In genomic region chr1:118981943-118982804, GRCm38 (mm10) we compare ENCODE assay signal across 7 mouse cellular contexts.
A peak's percentile ranks its signal among the peaks of the same experiment; 100 is the strongest.
DNase-seq lines count a peak whose midpoint lies in the region; ATAC-seq and TF ChIP-seq lines count a peak whose summit lies in the region.

No protein-coding gene starts in this region.

- H3K4me1 ChIP-seq in embryonic facial prominence, embryonic 11.5 days (ENCODE audit: control insufficient read depth, insufficient read depth, low read length) = peaks cover 15% of the 10 kb centered on the region
- 0 out of 2 replicates have a peak, but pooled peaks cover 9% of the 10 kb centered on the region for H3K4me1 ChIP-seq in intestine, postnatal 0 days (replicated peaks; ENCODE audit: control insufficient read depth, insufficient read depth, low read length)
- no peaks in the 10 kb centered on the region for H3K4me1 ChIP-seq in liver, embryonic 16.5 days (ENCODE audit: control insufficient read depth, low read depth, low read length)
- H3K4me1 ChIP-seq in neural tube, embryonic 14.5 days (ENCODE audit: control insufficient read depth, insufficient read depth, low read length) = peaks cover 33% of the 10 kb centered on the region

- H3K4me2 ChIP-seq in embryonic facial prominence, embryonic 11.5 days (ENCODE audit: low read depth, low read length) = peak overlapping the region; percentile 19; the same call in 1 of the 2 replicates
- H3K4me2 ChIP-seq in intestine, postnatal 0 days (replicated peaks; ENCODE audit: low read depth) = peak overlapping the region; percentile 44
- no peak overlapping the region for H3K4me2 ChIP-seq in liver, embryonic 16.5 days (ENCODE audit: low read depth, low read length)
- no peak overlapping the region for H3K4me2 ChIP-seq in neural tube, embryonic 14.5 days (ENCODE audit: low read depth, low read length)

- no peaks in the 10 kb centered on the region for H3K27me3 ChIP-seq in embryonic facial prominence, embryonic 11.5 days (ENCODE audit: control insufficient read depth, insufficient read depth, low read length)
- no peaks in the 10 kb centered on the region for H3K27me3 ChIP-seq in intestine, postnatal 0 days (replicated peaks; ENCODE audit: control insufficient read depth, insufficient read depth, low read length)
- no peaks in the 10 kb centered on the region for H3K27me3 ChIP-seq in liver, embryonic 16.5 days (ENCODE audit: control insufficient read depth, insufficient read depth, low read depth, low read length)
- no peaks in the 10 kb centered on the region for H3K27me3 ChIP-seq in neural tube, embryonic 14.5 days (ENCODE audit: control insufficient read depth, insufficient read depth, low read length)

- peak overlapping the region; percentile 66 for H3K27ac ChIP-seq in embryonic facial prominence, embryonic 11.5 days (replicated peaks; ENCODE audit: low read depth, low read length)
- H3K27ac ChIP-seq in intestine, postnatal 0 days (ENCODE audit: low read depth, low read length) = peak overlapping the region; percentile 60
- H3K27ac ChIP-seq in liver, embryonic 16.5 days (ENCODE audit: low read length) = no peak overlapping the region
- peak overlapping the region; percentile 52 for H3K27ac ChIP-seq in neural tube, embryonic 14.5 days (ENCODE audit: low read depth, low read length)

- 12% methylated on average over 16 of the region's 16 CpGs for WGBS in embryonic facial prominence, embryonic 11.5 days
- WGBS in intestine, postnatal 0 days = 39% methylated on average over 16 of the region's 16 CpGs
- WGBS in liver, embryonic 16.5 days (ENCODE audit: insufficient replicate concordance) = 40% methylated on average over 16 of the region's 16 CpGs
- 16% methylated on average over 16 of the region's 16 CpGs for WGBS in neural tube, embryonic 14.5 days

- TF ChIP-seq CTCF in intestine, postnatal 0 days (IDR thresholded peaks at IDR 0.05; ENCODE audit: low read depth) = no peak

- no peaks in the 10 kb centered on the region for H3K9me3 ChIP-seq in embryonic facial prominence, embryonic 11.5 days (replicated peaks; ENCODE audit: control insufficient read depth, low read length)
- H3K9me3 ChIP-seq in intestine, postnatal 0 days (ENCODE audit: control insufficient read depth) = no peaks in the 10 kb centered on the region
- no peaks in the 10 kb centered on the region for H3K9me3 ChIP-seq in liver, embryonic 16.5 days (replicated peaks; ENCODE audit: control insufficient read depth, low read length)
- H3K9me3 ChIP-seq in neural tube, embryonic 14.5 days (ENCODE audit: control insufficient read depth, low read length) = no peaks in the 10 kb centered on the region

- no peak overlapping the region for H3K4me3 ChIP-seq in embryonic facial prominence, embryonic 11.5 days (ENCODE audit: low read depth, low read length)
- H3K4me3 ChIP-seq in intestine, postnatal 0 days (ENCODE audit: low read depth, low read length) = peak overlapping the region; percentile 17
- H3K4me3 ChIP-seq in liver, embryonic 16.5 days (ENCODE audit: low read depth, low read length) = no peak overlapping the region
- H3K4me3 ChIP-seq in neural tube, embryonic 14.5 days (ENCODE audit: low read depth, low read length) = no peak overlapping the region

- no peak overlapping the region for H3K9ac ChIP-seq in embryonic facial prominence, embryonic 11.5 days (replicated peaks; ENCODE audit: low read length)
- no peak overlapping the region for H3K9ac ChIP-seq in intestine, postnatal 0 days (ENCODE audit: low read depth, low read length)
- no peak overlapping the region for H3K9ac ChIP-seq in liver, embryonic 16.5 days (ENCODE audit: low read depth, low read length)
- no peak overlapping the region for H3K9ac ChIP-seq in neural tube, embryonic 14.5 days (replicated peaks; ENCODE audit: low read depth, low read length)

- peak; percentile 85 for ATAC-seq in embryonic facial prominence, embryonic 11.5 days (replicated peaks; ENCODE audit: insufficient number of reproducible peaks, low FRiP score, low TSS enrichment, low read depth)
- peak; percentile 58; the same call in 1 of the 2 replicates for ATAC-seq in intestine, postnatal 0 days
- peak; percentile 48 for ATAC-seq in liver, embryonic 16.5 days (ENCODE audit: low read depth)
- peak; percentile 83 for ATAC-seq in neural tube, embryonic 14.5 days (ENCODE audit: low read depth)

- no peaks in the 10 kb centered on the region for H3K36me3 ChIP-seq in embryonic facial prominence, embryonic 11.5 days (replicated peaks; ENCODE audit: control insufficient read depth, insufficient read depth, low read depth, low read length)
- no peaks in the 10 kb centered on the region for H3K36me3 ChIP-seq in intestine, postnatal 0 days (ENCODE audit: control insufficient read depth, insufficient read depth)
- no peaks in the 10 kb centered on the region for H3K36me3 ChIP-seq in liver, embryonic 16.5 days (ENCODE audit: control insufficient read depth, insufficient read depth)
- no peaks in the 10 kb centered on the region for H3K36me3 ChIP-seq in neural tube, embryonic 14.5 days (ENCODE audit: control insufficient read depth, insufficient read depth, low read length)

- peak; percentile 10 for DNase-seq in adrenal gland, postnatal 25 days
- peak; percentile 92 for DNase-seq in embryonic facial prominence, embryonic 11.5 days (ENCODE audit: low spot score)
- DNase-seq in heart, adult 8-10 months (ENCODE audit: low spot score) = peak; percentile 56
- no peak for DNase-seq in thymus, adult 18-20 months

Comparison
In these comparisons a context has a peak if more than half of its experiments do, and no peak if none do; other contexts are left out.
1. DNase-seq: peak in adrenal gland, postnatal 25 days (single experiment), embryonic facial prominence, embryonic 11.5 days (single experiment) and heart, adult 8-10 months (single experiment); none in thymus, adult 18-20 months (0 of 2).
2. H3K4me2 ChIP-seq: peak in embryonic facial prominence, embryonic 11.5 days (single experiment) and intestine, postnatal 0 days (single experiment); none in liver, embryonic 16.5 days (single experiment) and neural tube, embryonic 14.5 days (single experiment).
3. Peak in every context shown above with its lines, with median percentiles within 50 percentile points of each other: ATAC-seq.